Mouse (Mus musculus) megakaryocyte, embryonic 14.5 days (primary cell): ENCODE measurements around the gene Rnf152.

ENCODE experiments used
- FLI1 ChIP-seq: IDR thresholded peaks from 2 replicates; pipeline ENCODE4 v1.6.1; 2012; ENCODE audit warnings: low read length, inconsistent platforms, mixed read lengths
- GATA1 ChIP-seq: IDR thresholded peaks from 3 replicates; pipeline ENCODE4 v1.6.1; 2012; ENCODE audit warnings: mixed read lengths, low read length, inconsistent platforms, borderline replicate concordance

DNA sequence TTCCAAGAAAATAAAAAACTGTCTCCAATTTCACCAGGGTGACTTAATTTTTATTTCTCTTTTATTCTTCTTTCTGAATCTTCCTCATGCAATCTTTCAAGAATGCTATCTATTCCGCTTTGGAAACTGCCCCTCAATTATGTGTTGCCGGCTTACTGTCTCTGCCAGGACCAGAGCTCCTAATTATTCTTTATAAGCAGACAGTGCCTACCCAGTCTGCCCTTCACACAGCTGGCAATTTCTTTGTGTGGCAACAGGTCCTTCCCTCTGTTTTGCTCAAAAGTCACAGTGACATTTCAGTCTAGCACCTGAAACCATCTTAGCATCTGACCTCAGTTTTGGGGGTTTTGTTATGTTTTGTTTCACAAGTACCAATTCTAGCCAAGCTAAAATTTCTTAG is 109.9 kb downstream of the Rnf152 start:
- TF ChIP-seq GATA1 (no peak), FLI1 (no peak)
